17 mouse cellular contexts compared by ENCODE assay signal in the genomic region with DNA sequence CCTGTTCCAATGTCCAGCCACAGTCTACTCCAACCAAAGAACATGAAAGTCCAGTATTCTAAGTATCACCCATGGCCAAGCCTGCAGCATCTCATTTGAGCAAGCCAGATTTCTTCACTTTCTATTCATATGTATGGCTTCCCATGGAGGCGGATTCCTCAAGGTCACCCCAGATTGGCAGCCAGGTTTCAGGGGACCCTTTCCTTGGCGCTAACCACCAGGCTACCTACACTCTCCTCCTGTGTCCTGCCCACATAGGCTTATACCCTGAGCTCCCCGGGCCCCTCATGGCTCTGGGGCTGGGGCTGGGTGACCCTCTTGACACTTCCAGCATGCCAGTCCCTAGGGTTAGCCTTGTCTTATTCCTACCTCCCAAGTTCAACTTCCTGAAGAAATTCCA. TPM values are rescaled to one million over a fixed set of nuclear protein-coding genes. Genes with fewer than 3 reads are reported as not detected.
A peak's percentile ranks its signal among the peaks of the same experiment; 100 is the strongest.
DNase-seq lines count a peak whose midpoint lies in the region; ATAC-seq lines count a peak whose summit lies in the region.
"Had no signal": no experiment of that assay in that cellular context is flagged by ENCODE, and none has a peak within 500 bp of the region (broad histone marks: within the 10 kb centered on the region; RNA-seq: fewer than 3 reads in every experiment).

No protein-coding gene starts in this region.

- 89% methylated on average over 3 of the region's 3 CpGs for WGBS in forebrain, embryonic 14.5 days
- 88% methylated on average over 3 of the region's 3 CpGs for WGBS in forebrain, embryonic 11.5 days
- WGBS in midbrain, embryonic 13.5 days: 82% methylated on average over 3 of the region's 3 CpGs
- 80% methylated on average over 3 of the region's 3 CpGs for WGBS in midbrain, embryonic 10.5 days
- 77% methylated on average over 3 of the region's 3 CpGs for WGBS in hindbrain, embryonic 16.5 days
- WGBS in intestine, embryonic 16.5 days: 76% methylated on average over 3 of the region's 3 CpGs

- H3K36me3 ChIP-seq in forebrain, embryonic 14.5 days (ENCODE audit: control insufficient read depth, insufficient read depth, low read length): no peaks in the 10 kb centered on the region
- no peaks in the 10 kb centered on the region for H3K36me3 ChIP-seq in forebrain, embryonic 11.5 days (ENCODE audit: control insufficient read depth, insufficient read depth, low read length)
- no peaks in the 10 kb centered on the region for H3K36me3 ChIP-seq in midbrain, embryonic 13.5 days
- H3K36me3 ChIP-seq in midbrain, embryonic 10.5 days: no peaks in the 10 kb centered on the region
- H3K36me3 ChIP-seq in hindbrain, embryonic 16.5 days (ENCODE audit: control insufficient read depth, insufficient read depth, low read length): no peaks in the 10 kb centered on the region
- no peaks in the 10 kb centered on the region for H3K36me3 ChIP-seq in intestine, embryonic 16.5 days (ENCODE audit: control insufficient read depth, insufficient read depth, low read length)

- H3K27ac ChIP-seq in forebrain, embryonic 14.5 days (ENCODE audit: low read depth, low read length): no peak overlapping the region
- H3K27ac ChIP-seq in forebrain, embryonic 11.5 days (ENCODE audit: low read depth, low read length): no peak overlapping the region
- H3K27ac ChIP-seq in midbrain, embryonic 13.5 days: no peak overlapping the region
- no peak overlapping the region for H3K27ac ChIP-seq in midbrain, embryonic 10.5 days (replicated peaks)
- no peak overlapping the region for H3K27ac ChIP-seq in hindbrain, embryonic 16.5 days (ENCODE audit: low read depth, low read length)
- no peak overlapping the region for H3K27ac ChIP-seq in intestine, embryonic 16.5 days (ENCODE audit: low read length)
- H3K27ac ChIP-seq: stomach, postnatal 0 days had no signal

- H3K27me3 ChIP-seq in forebrain, embryonic 14.5 days (replicated peaks; ENCODE audit: control insufficient read depth, insufficient read depth, low read length): 0 out of 2 replicates have a peak, but pooled peaks cover 6% of the 10 kb centered on the region
- H3K27me3 ChIP-seq in forebrain, embryonic 11.5 days (ENCODE audit: control insufficient read depth, insufficient read depth, low read length): 0 out of 2 replicates have a peak, but pooled peaks cover 2% of the 10 kb centered on the region
- H3K27me3 ChIP-seq in midbrain, embryonic 13.5 days: peaks cover 19% of the 10 kb centered on the region
- peaks cover 21% of the 10 kb centered on the region for H3K27me3 ChIP-seq in midbrain, embryonic 10.5 days (ENCODE audit: low read depth, poor library complexity, severe bottlenecking)
- H3K27me3 ChIP-seq in hindbrain, embryonic 16.5 days (replicated peaks; ENCODE audit: control insufficient read depth, insufficient read depth, low read length): no peaks in the 10 kb centered on the region
- H3K27me3 ChIP-seq in intestine, embryonic 16.5 days (replicated peaks; ENCODE audit: control insufficient read depth, insufficient read depth, low read length): peaks cover 4% of the 10 kb centered on the region; the same call in 1 of the 2 replicates

- no peak overlapping the region for H3K9ac ChIP-seq in forebrain, embryonic 14.5 days (ENCODE audit: low read length)
- H3K9ac ChIP-seq in forebrain, embryonic 11.5 days (ENCODE audit: low read length): no peak overlapping the region
- no peak overlapping the region for H3K9ac ChIP-seq in midbrain, embryonic 13.5 days (replicated peaks)
- no peak overlapping the region for H3K9ac ChIP-seq in hindbrain, embryonic 16.5 days (ENCODE audit: low read depth, low read length)
- no peak overlapping the region for H3K9ac ChIP-seq in intestine, embryonic 16.5 days (ENCODE audit: low read depth, low read length)

- no peak for ATAC-seq in forebrain, embryonic 14.5 days
- ATAC-seq in forebrain, embryonic 11.5 days (replicated peaks; ENCODE audit: low FRiP score): no peak
- no peak for ATAC-seq in midbrain, embryonic 13.5 days
- ATAC-seq in hindbrain, embryonic 16.5 days: no peak
- ATAC-seq in intestine, embryonic 16.5 days: no peak

- no peak overlapping the region for H3K4me3 ChIP-seq in forebrain, embryonic 14.5 days (ENCODE audit: low read depth, low read length)
- no peak overlapping the region for H3K4me3 ChIP-seq in forebrain, embryonic 11.5 days (ENCODE audit: low read depth, low read length)
- no peak overlapping the region for H3K4me3 ChIP-seq in midbrain, embryonic 13.5 days (replicated peaks)
- no peak overlapping the region for H3K4me3 ChIP-seq in midbrain, embryonic 10.5 days
- H3K4me3 ChIP-seq in hindbrain, embryonic 16.5 days (ENCODE audit: low read length): no peak overlapping the region
- no peak overlapping the region for H3K4me3 ChIP-seq in intestine, embryonic 16.5 days (ENCODE audit: low read length)

- DNase-seq in forebrain, embryonic 14.5 days (ENCODE audit: low spot score): no peak
- no peak for DNase-seq in forebrain, embryonic 11.5 days (ENCODE audit: low spot score)
- no peak for DNase-seq in midbrain, embryonic 10.5 days (ENCODE audit: low spot score)
- DNase-seq in urinary bladder, adult 2 months (ENCODE audit: low spot score): no peak
- DNase-seq: heart, postnatal 10 days; kidney, adult 2 months; kidney, postnatal 14 days; lung, adult 2 months; retina, postnatal 1 day had no signal

- peaks cover 33% of the 10 kb centered on the region for H3K4me1 ChIP-seq in forebrain, embryonic 14.5 days (ENCODE audit: control insufficient read depth, insufficient read depth, low read length)
- peaks cover 8% of the 10 kb centered on the region for H3K4me1 ChIP-seq in forebrain, embryonic 11.5 days (replicated peaks; ENCODE audit: control insufficient read depth, insufficient read depth, low read length)
- H3K4me1 ChIP-seq in midbrain, embryonic 13.5 days (replicated peaks): peaks cover 46% of the 10 kb centered on the region
- peaks cover 22% of the 10 kb centered on the region for H3K4me1 ChIP-seq in midbrain, embryonic 10.5 days
- peaks cover 30% of the 10 kb centered on the region for H3K4me1 ChIP-seq in hindbrain, embryonic 16.5 days (ENCODE audit: control insufficient read depth, insufficient read depth, low read depth, low read length)
- no peaks in the 10 kb centered on the region for H3K4me1 ChIP-seq in intestine, embryonic 16.5 days (ENCODE audit: control insufficient read depth, insufficient read depth, low read length)

- H3K9me3 ChIP-seq in forebrain, embryonic 14.5 days (replicated peaks; ENCODE audit: control insufficient read depth, low read length): no peaks in the 10 kb centered on the region
- H3K9me3 ChIP-seq in forebrain, embryonic 11.5 days (ENCODE audit: control insufficient read depth, low read length): no peaks in the 10 kb centered on the region
- no peaks in the 10 kb centered on the region for H3K9me3 ChIP-seq in midbrain, embryonic 13.5 days
- H3K9me3 ChIP-seq in midbrain, embryonic 10.5 days (replicated peaks): no peaks in the 10 kb centered on the region
- no peaks in the 10 kb centered on the region for H3K9me3 ChIP-seq in hindbrain, embryonic 16.5 days (ENCODE audit: control insufficient read depth, low read length)
- H3K9me3 ChIP-seq in intestine, embryonic 16.5 days (ENCODE audit: control insufficient read depth, low read length): no peaks in the 10 kb centered on the region

- peak overlapping the region; percentile 48 for H3K4me2 ChIP-seq in forebrain, embryonic 14.5 days (ENCODE audit: low read length)
- no peak overlapping the region for H3K4me2 ChIP-seq in forebrain, embryonic 11.5 days (ENCODE audit: low read depth, low read length, severe bottlenecking)
- H3K4me2 ChIP-seq in midbrain, embryonic 13.5 days (replicated peaks): 0 out of 2 replicates have a peak overlapping the region, but pooled peaks have one; percentile 58
- peak overlapping the region; percentile 65 for H3K4me2 ChIP-seq in hindbrain, embryonic 16.5 days (ENCODE audit: low read length)
- H3K4me2 ChIP-seq in intestine, embryonic 16.5 days (ENCODE audit: low read depth, low read length): no peak overlapping the region
- H3K4me2 ChIP-seq: heart, embryonic 11.5 days; liver, embryonic 11.5 days had no signal

RNA-seq across cellular contexts. Expression of a gene that starts 2.3 kb away (rescaled TPM):
- 10.9 and 17.0 TPM in 2 replicates for polyA plus RNA-seq in forebrain, embryonic 14.5 days (2014; fragmentation: Nextera tagmentation; extraction: Ambion mirVana)
- 2.1 and 2.2 TPM in 2 replicates for polyA plus RNA-seq in forebrain, embryonic 11.5 days (2014; fragmentation: Nextera tagmentation; extraction: Ambion mirVana)
- 8.4 and 9.1 TPM in 2 replicates for polyA plus RNA-seq in midbrain, embryonic 13.5 days (2015; fragmentation: Nextera tagmentation; extraction: Ambion mirVana)
- polyA plus RNA-seq in midbrain, embryonic 10.5 days (2016; fragmentation: Nextera tagmentation; extraction: Ambion mirVana): 0.10 and 0.47 TPM in 2 replicates
- polyA plus RNA-seq in hindbrain, embryonic 16.5 days (2015; fragmentation: Nextera tagmentation; extraction: Ambion mirVana): 35.2 and 35.7 TPM in 2 replicates
- polyA plus RNA-seq in intestine, embryonic 16.5 days (2015; fragmentation: Nextera tagmentation; extraction: Ambion mirVana): 0.13 and 0.16 TPM in 2 replicates
- polyA plus RNA-seq in urinary bladder, adult 2 months (2012; rRNA removed): 0.01 and 0.03 TPM in 2 replicates
- polyA plus RNA-seq: C2C12; heart, embryonic 11.5 days; limb, embryonic 11.5 days; liver, embryonic 11.5 days; lung, adult 2 months had no signal

Comparison
In these comparisons a context has a peak if more than half of its experiments do, and no peak if none do; other contexts are left out.
1. H3K4me2 ChIP-seq: peak in forebrain, embryonic 14.5 days (single experiment), midbrain, embryonic 13.5 days (single experiment) and hindbrain, embryonic 16.5 days (single experiment); none in forebrain, embryonic 11.5 days (single experiment) and intestine, embryonic 16.5 days (single experiment).